Mouse (Mus musculus) CH12.LX (cell line): Measurements from ENCODE around the gene Traf2.

Source experiments
- CTCF ChIP-seq, 2 experiments: IDR thresholded peaks in 1 of 2; conservative IDR thresholded peaks in 1 of 2; 2 replicates each; pipeline ENCODE4 v1.5.1; 2011 to 2012; ENCODE audit warnings: low read depth in 2 of 2, low read length in 2 of 2, improper control_type of control experiment in 1 of 2, inconsistent platforms in 1 of 2, mild to moderate bottlenecking in 1 of 2, moderate library complexity in 1 of 2
- HCFC1 ChIP-seq: IDR thresholded peaks from 2 replicates; pipeline ENCODE4 v1.6.1; 2012; ENCODE audit warnings: low read depth, mild to moderate bottlenecking, inconsistent platforms, low read length, improper control_type of control experiment

- TF ChIP-seq HCFC1, result no peak
- no peak for TF ChIP-seq CTCF (conservative IDR thresholded peaks at IDR 0.05 in 1 of 2, IDR thresholded peaks at IDR 0.05 in 1 of 2; ENCODE audit: low read depth in 2 of 2, low read length in 2 of 2)
Measured at GRCm38 (mm10) chr2:25571221-25571620, 24.5 kb upstream of the Traf2 start.
